Comparison of ENCODE assay signal across 7 mouse cellular contexts in the genomic region with DNA sequence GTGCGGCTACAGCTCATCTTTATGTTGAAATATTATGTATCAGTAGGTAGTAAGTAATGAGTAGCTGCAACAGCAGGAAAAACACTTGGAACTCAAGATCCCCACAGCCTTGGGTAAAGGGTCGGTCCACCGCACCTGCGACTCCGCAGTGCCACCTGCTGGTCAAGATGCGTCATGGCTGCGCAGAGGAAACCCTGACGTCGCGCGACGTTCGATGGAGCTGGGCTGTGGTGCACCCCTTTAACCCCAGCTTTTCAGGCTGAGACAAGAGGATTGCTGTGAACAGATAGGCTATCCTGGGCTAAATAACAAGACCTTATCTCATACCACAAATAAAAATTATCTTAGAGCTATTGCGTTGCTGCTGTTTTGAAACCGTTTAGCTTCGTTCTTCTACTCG. TPM values are rescaled to one million over a fixed set of nuclear protein-coding genes. Genes with fewer than 3 reads are reported as not detected.
A peak's percentile ranks its signal among the peaks of the same experiment; 100 is the strongest.
DNase-seq lines count a peak whose midpoint lies in the region; ATAC-seq lines count a peak whose summit lies in the region.

No protein-coding gene starts in this region.

- peak; percentile 47 for DNase-seq in adrenal gland, adult 8-10 months
- peak; percentile 73 for DNase-seq in embryo, embryonic 11.5 days (ENCODE audit: low read depth, low spot score)
- DNase-seq in gastrocnemius, postnatal 4 days (ENCODE audit: low spot score in 2 of 2) = peak; percentile 63 to 70
- DNase-seq in limb, embryonic 11.5 days (ENCODE audit: low spot score) = peak; percentile 92
- peak; percentile 81 for DNase-seq in spleen, adult 12 weeks (ENCODE audit: low spot score)

- peak; percentile 63 for ATAC-seq in intestine, embryonic 16.5 days
- ATAC-seq in limb, embryonic 11.5 days (ENCODE audit: insufficient number of reproducible peaks, low FRiP score, low TSS enrichment, low read depth) = peak; percentile 55
- peak; percentile 76 for ATAC-seq in midbrain, embryonic 13.5 days

- peak overlapping the region; percentile 51 for H3K4me2 ChIP-seq in intestine, embryonic 16.5 days (ENCODE audit: low read depth, low read length)
- no peak overlapping the region for H3K4me2 ChIP-seq in limb, embryonic 11.5 days (ENCODE audit: low read depth, severe bottlenecking)
- peak overlapping the region; percentile 37 for H3K4me2 ChIP-seq in midbrain, embryonic 13.5 days (replicated peaks)

- no peak overlapping the region for H3K9ac ChIP-seq in intestine, embryonic 16.5 days (ENCODE audit: low read depth, low read length)
- no peak overlapping the region for H3K9ac ChIP-seq in limb, embryonic 11.5 days (ENCODE audit: low read length)
- no peak overlapping the region for H3K9ac ChIP-seq in midbrain, embryonic 13.5 days (replicated peaks)

- no peaks in the 10 kb centered on the region for H3K36me3 ChIP-seq in intestine, embryonic 16.5 days (ENCODE audit: control insufficient read depth, insufficient read depth, low read length)
- peaks cover 3% of the 10 kb centered on the region; the same call in 1 of the 2 replicates for H3K36me3 ChIP-seq in limb, embryonic 11.5 days (ENCODE audit: control insufficient read depth, insufficient read depth, low read length)
- H3K36me3 ChIP-seq in midbrain, embryonic 13.5 days = peaks cover 14% of the 10 kb centered on the region

- peaks cover 7% of the 10 kb centered on the region; the same call in 1 of the 2 replicates for H3K4me1 ChIP-seq in intestine, embryonic 16.5 days (ENCODE audit: control insufficient read depth, insufficient read depth, low read length)
- peaks cover 9% of the 10 kb centered on the region; the same call in 1 of the 2 replicates for H3K4me1 ChIP-seq in limb, embryonic 11.5 days (ENCODE audit: control insufficient read depth, insufficient read depth, low read length)
- peaks cover 28% of the 10 kb centered on the region for H3K4me1 ChIP-seq in midbrain, embryonic 13.5 days (replicated peaks)

- no peaks in the 10 kb centered on the region for H3K27me3 ChIP-seq in intestine, embryonic 16.5 days (replicated peaks; ENCODE audit: control insufficient read depth, insufficient read depth, low read length)
- no peaks in the 10 kb centered on the region for H3K27me3 ChIP-seq in limb, embryonic 11.5 days (ENCODE audit: control insufficient read depth, insufficient read depth, low read length)
- H3K27me3 ChIP-seq in midbrain, embryonic 13.5 days = no peaks in the 10 kb centered on the region

- peak overlapping the region; percentile 29 for H3K4me3 ChIP-seq in intestine, embryonic 16.5 days (ENCODE audit: low read length)
- H3K4me3 ChIP-seq in limb, embryonic 11.5 days (ENCODE audit: low read depth, low read length) = 0 out of 2 replicates have a peak overlapping the region, but pooled peaks have one; percentile 6
- H3K4me3 ChIP-seq in midbrain, embryonic 13.5 days (replicated peaks) = peak overlapping the region; percentile 72

- 6% methylated on average over 17 of the region's 17 CpGs for WGBS in intestine, embryonic 16.5 days
- WGBS in limb, embryonic 11.5 days = 8% methylated on average over 17 of the region's 17 CpGs
- WGBS in midbrain, embryonic 13.5 days = 10% methylated on average over 17 of the region's 17 CpGs

- H3K9me3 ChIP-seq in intestine, embryonic 16.5 days (ENCODE audit: control insufficient read depth, low read length) = no peaks in the 10 kb centered on the region
- no peaks in the 10 kb centered on the region for H3K9me3 ChIP-seq in limb, embryonic 11.5 days (ENCODE audit: control insufficient read depth, low read length)
- H3K9me3 ChIP-seq in midbrain, embryonic 13.5 days = no peaks in the 10 kb centered on the region

- no peak overlapping the region for H3K27ac ChIP-seq in intestine, embryonic 16.5 days (ENCODE audit: low read length)
- H3K27ac ChIP-seq in limb, embryonic 11.5 days (replicated peaks; ENCODE audit: low read depth, low read length) = no peak overlapping the region
- no peak overlapping the region for H3K27ac ChIP-seq in midbrain, embryonic 13.5 days

RNA-seq across cellular contexts. Expression of a gene that starts 13.6 kb away (rescaled TPM):
- 10 to 100 TPM; 19.0 to 38.5 (median 27.2) TPM for total RNA-seq in adrenal gland, adult 8-10 months (2022)
- total RNA-seq in gastrocnemius, postnatal 4 days (2021) = 10 to 100 TPM; 13.2 to 15.0 TPM
- polyA plus RNA-seq in intestine, embryonic 16.5 days (2015; fragmentation: Nextera tagmentation; extraction: Ambion mirVana) = 22.5 and 25.9 TPM in 2 replicates
- 41.7 and 42.3 TPM in 2 replicates for polyA plus RNA-seq in limb, embryonic 11.5 days (2014; fragmentation: Nextera tagmentation; extraction: Ambion mirVana)
- polyA plus RNA-seq in midbrain, embryonic 13.5 days (2015; fragmentation: Nextera tagmentation; extraction: Ambion mirVana) = 69.0 and 74.6 TPM in 2 replicates

RNA-seq across cellular contexts. Expression of a gene that starts 14.0 kb away (rescaled TPM):
- 10 to 100 TPM; 52.4 to 65.5 (median 59.7) TPM for total RNA-seq in adrenal gland, adult 8-10 months (2022)
- total RNA-seq in gastrocnemius, postnatal 4 days (2021) = 10 to 100 TPM; 34.3 to 38.7 TPM
- 35.8 and 36.4 TPM in 2 replicates for polyA plus RNA-seq in intestine, embryonic 16.5 days (2015; fragmentation: Nextera tagmentation; extraction: Ambion mirVana)
- polyA plus RNA-seq in limb, embryonic 11.5 days (2014; fragmentation: Nextera tagmentation; extraction: Ambion mirVana) = 40.8 and 42.9 TPM in 2 replicates
- 46.4 and 50.3 TPM in 2 replicates for polyA plus RNA-seq in midbrain, embryonic 13.5 days (2015; fragmentation: Nextera tagmentation; extraction: Ambion mirVana)

RNA-seq across cellular contexts. Expression of a gene that starts 24.1 kb away (rescaled TPM):
- total RNA-seq in adrenal gland, adult 8-10 months (2022) = 100 to 1,000 TPM in 1 of 4 experiments, 10 to 100 TPM in 3; 87.1 to 104 (median 93.9) TPM
- 10 to 100 TPM; 74.3 to 75.6 TPM for total RNA-seq in gastrocnemius, postnatal 4 days (2021)
- 88.5 and 90.2 TPM in 2 replicates for polyA plus RNA-seq in intestine, embryonic 16.5 days (2015; fragmentation: Nextera tagmentation; extraction: Ambion mirVana)
- polyA plus RNA-seq in limb, embryonic 11.5 days (2014; fragmentation: Nextera tagmentation; extraction: Ambion mirVana) = 120 and 121 TPM in 2 replicates
- polyA plus RNA-seq in midbrain, embryonic 13.5 days (2015; fragmentation: Nextera tagmentation; extraction: Ambion mirVana) = 107 and 112 TPM in 2 replicates

RNA-seq across cellular contexts. Expression of a gene that starts 26.7 kb away (rescaled TPM):
- total RNA-seq in adrenal gland, adult 8-10 months (2022) = 1 to 10 TPM; 6.0 to 9.2 (median 6.9) TPM
- under 1 TPM; 0.44 to 0.76 TPM for total RNA-seq in gastrocnemius, postnatal 4 days (2021)
- 1.8 TPM in 2 replicates for polyA plus RNA-seq in intestine, embryonic 16.5 days (2015; fragmentation: Nextera tagmentation; extraction: Ambion mirVana)
- polyA plus RNA-seq in limb, embryonic 11.5 days (2014; fragmentation: Nextera tagmentation; extraction: Ambion mirVana) = 2.3 and 2.6 TPM in 2 replicates
- 7.8 and 8.1 TPM in 2 replicates for polyA plus RNA-seq in midbrain, embryonic 13.5 days (2015; fragmentation: Nextera tagmentation; extraction: Ambion mirVana)

RNA-seq across cellular contexts. Expression of a gene that starts 39.0 kb away (rescaled TPM):
- total RNA-seq in adrenal gland, adult 8-10 months (2022) = 100 to 1,000 TPM in 1 of 4 experiments, 10 to 100 TPM in 3; 65.8 to 110 (median 93.4) TPM
- total RNA-seq in gastrocnemius, postnatal 4 days (2021) = 1 to 10 TPM; 5.0 to 5.7 TPM
- polyA plus RNA-seq in intestine, embryonic 16.5 days (2015; fragmentation: Nextera tagmentation; extraction: Ambion mirVana) = 17.7 and 19.4 TPM in 2 replicates
- 2.5 and 2.6 TPM in 2 replicates for polyA plus RNA-seq in limb, embryonic 11.5 days (2014; fragmentation: Nextera tagmentation; extraction: Ambion mirVana)
- polyA plus RNA-seq in midbrain, embryonic 13.5 days (2015; fragmentation: Nextera tagmentation; extraction: Ambion mirVana) = 4.3 and 5.2 TPM in 2 replicates

Comparison
In these comparisons a context has a peak if more than half of its experiments do, and no peak if none do; other contexts are left out.
1. H3K4me3 ChIP-seq: peak in every context shown above with its lines; median percentile 72 in midbrain, embryonic 13.5 days; 29 in intestine, embryonic 16.5 days; 6 in limb, embryonic 11.5 days.